Comparison of ENCODE assay signal across 9 mouse cellular contexts in the genomic region with DNA sequence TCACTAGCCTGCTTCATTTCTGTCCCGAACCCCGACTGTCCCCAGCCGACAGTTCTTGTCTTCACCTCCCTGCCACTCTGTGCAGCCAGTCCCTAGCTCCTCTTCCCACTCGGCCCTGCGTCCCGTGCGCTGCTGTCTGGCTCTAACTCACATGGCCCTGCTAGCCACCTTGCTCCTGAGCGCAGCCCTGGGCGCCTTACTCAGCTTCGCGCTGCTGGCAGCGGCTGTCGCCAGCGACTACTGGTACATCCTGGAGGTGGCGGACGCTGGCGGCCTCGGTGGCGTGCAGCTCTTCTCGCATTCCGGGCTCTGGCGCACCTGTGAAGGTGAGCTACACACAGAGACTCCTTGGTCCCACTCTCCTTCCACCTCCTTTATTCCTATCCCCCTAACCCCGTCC. TPM values are rescaled to one million over a fixed set of nuclear protein-coding genes. Genes with fewer than 3 reads are reported as not detected.
DNase-seq lines count a peak whose midpoint lies in the region; ATAC-seq and TF ChIP-seq lines count a peak whose summit lies in the region.
"Had no signal": no experiment of that assay in that cellular context is flagged by ENCODE, and none has a peak within 500 bp of the region (broad histone marks: within the 10 kb centered on the region; RNA-seq: fewer than 3 reads in every experiment).

A gene (plus strand): TSS at position 152 of the 400 bp plus-strand sequence.

- peaks cover 8% of the 10 kb centered on the region for H3K4me1 ChIP-seq in liver, embryonic 11.5 days (replicated peaks; ENCODE audit: control insufficient read depth, insufficient read depth, low read length)
- H3K4me1 ChIP-seq in liver, postnatal 0 days (ENCODE audit: insufficient read depth): peaks cover 3% of the 10 kb centered on the region
- H3K4me1 ChIP-seq in embryonic facial prominence, embryonic 13.5 days: peaks cover 29% of the 10 kb centered on the region
- peaks cover 10% of the 10 kb centered on the region for H3K4me1 ChIP-seq in hindbrain, embryonic 12.5 days
- H3K4me1 ChIP-seq in midbrain, embryonic 14.5 days (ENCODE audit: control insufficient read depth, insufficient read depth, low read length): peaks cover 4% of the 10 kb centered on the region; the same call in 1 of the 2 replicates

- peak within 1 kb of the TSS; percentile 12; the same call in 1 of the 2 replicates for H3K4me2 ChIP-seq in liver, embryonic 11.5 days
- no peak within 1 kb of the TSS for H3K4me2 ChIP-seq in liver, postnatal 0 days (ENCODE audit: low read depth, low read length)
- peak within 1 kb of the TSS; percentile 48 for H3K4me2 ChIP-seq in embryonic facial prominence, embryonic 13.5 days
- peak within 1 kb of the TSS; percentile 7 for H3K4me2 ChIP-seq in hindbrain, embryonic 12.5 days (replicated peaks)
- H3K4me2 ChIP-seq in midbrain, embryonic 14.5 days (ENCODE audit: low read length): peak within 1 kb of the TSS; percentile 15; the same call in 1 of the 2 replicates

- H3K36me3 ChIP-seq in liver, embryonic 11.5 days (ENCODE audit: control insufficient read depth, insufficient read depth, low read length): peaks cover 20% of the 10 kb centered on the region
- H3K36me3 ChIP-seq in liver, postnatal 0 days (replicated peaks; ENCODE audit: insufficient read depth, low read length): peaks cover 19% of the 10 kb centered on the region
- peaks cover 21% of the 10 kb centered on the region for H3K36me3 ChIP-seq in embryonic facial prominence, embryonic 13.5 days
- H3K36me3 ChIP-seq in hindbrain, embryonic 12.5 days: peaks cover 18% of the 10 kb centered on the region
- 0 out of 2 replicates have a peak, but pooled peaks cover 3% of the 10 kb centered on the region for H3K36me3 ChIP-seq in midbrain, embryonic 14.5 days (ENCODE audit: control insufficient read depth, insufficient read depth, low read length)

- no peak for TF ChIP-seq CTCF in liver, postnatal 0 days (IDR thresholded peaks at IDR 0.05; ENCODE audit: low read depth)

- H3K9ac ChIP-seq in liver, embryonic 11.5 days (ENCODE audit: low read depth, low read length): no peak within 1 kb of the TSS; the same call in 1 of the 2 replicates
- no peak within 1 kb of the TSS for H3K9ac ChIP-seq in liver, postnatal 0 days (replicated peaks)
- peak within 1 kb of the TSS; percentile 27 for H3K9ac ChIP-seq in embryonic facial prominence, embryonic 13.5 days
- no peak within 1 kb of the TSS for H3K9ac ChIP-seq in hindbrain, embryonic 12.5 days
- no peak within 1 kb of the TSS for H3K9ac ChIP-seq in midbrain, embryonic 14.5 days (replicated peaks; ENCODE audit: low read length)
- H3K9ac ChIP-seq: liver, embryonic 14.5 days had no signal

- H3K27me3 ChIP-seq in liver, embryonic 11.5 days (replicated peaks; ENCODE audit: control insufficient read depth, insufficient read depth, low read length): peaks cover 54% of the 10 kb centered on the region
- H3K27me3 ChIP-seq in liver, postnatal 0 days (ENCODE audit: insufficient read depth, low read length): peaks cover 32% of the 10 kb centered on the region
- H3K27me3 ChIP-seq in embryonic facial prominence, embryonic 13.5 days: peaks cover 57% of the 10 kb centered on the region
- peaks cover 59% of the 10 kb centered on the region for H3K27me3 ChIP-seq in hindbrain, embryonic 12.5 days
- peaks cover 11% of the 10 kb centered on the region; the same call in 1 of the 2 replicates for H3K27me3 ChIP-seq in midbrain, embryonic 14.5 days (ENCODE audit: control insufficient read depth, insufficient read depth, low read length)
- H3K27me3 ChIP-seq: Patski had no signal

- no peak within 1 kb of the TSS for H3K4me3 ChIP-seq in liver, embryonic 11.5 days (ENCODE audit: low read depth, low read length)
- no peak within 1 kb of the TSS for H3K4me3 ChIP-seq in liver, postnatal 0 days (ENCODE audit: low read depth, low read length)
- H3K4me3 ChIP-seq in embryonic facial prominence, embryonic 13.5 days: peak within 1 kb of the TSS; percentile 14; the same call in 1 of the 2 replicates
- no peak within 1 kb of the TSS for H3K4me3 ChIP-seq in hindbrain, embryonic 12.5 days
- H3K4me3 ChIP-seq in midbrain, embryonic 14.5 days (replicated peaks; ENCODE audit: low read depth, low read length): no peak within 1 kb of the TSS

- WGBS in liver, embryonic 11.5 days: 6% methylated on average over 23 of the region's 23 CpGs
- WGBS in liver, postnatal 0 days (ENCODE audit: insufficient replicate concordance): 6% methylated on average over 23 of the region's 23 CpGs
- 4% methylated on average over 23 of the region's 23 CpGs for WGBS in embryonic facial prominence, embryonic 13.5 days
- 5% methylated on average over 23 of the region's 23 CpGs for WGBS in hindbrain, embryonic 12.5 days
- WGBS in midbrain, embryonic 14.5 days: 4% methylated on average over 23 of the region's 23 CpGs

- H3K9me3 ChIP-seq in liver, embryonic 11.5 days (ENCODE audit: control insufficient read depth, low read length): no peaks in the 10 kb centered on the region
- H3K9me3 ChIP-seq in liver, postnatal 0 days (ENCODE audit: low read length): no peaks in the 10 kb centered on the region
- no peaks in the 10 kb centered on the region for H3K9me3 ChIP-seq in embryonic facial prominence, embryonic 13.5 days
- H3K9me3 ChIP-seq in hindbrain, embryonic 12.5 days (replicated peaks): no peaks in the 10 kb centered on the region
- no peaks in the 10 kb centered on the region for H3K9me3 ChIP-seq in midbrain, embryonic 14.5 days (ENCODE audit: control insufficient read depth, low read length)

- no peak for ATAC-seq in liver, embryonic 11.5 days (replicated peaks; ENCODE audit: low FRiP score)
- ATAC-seq in liver, postnatal 0 days: no peak
- ATAC-seq in embryonic facial prominence, embryonic 13.5 days (ENCODE audit: insufficient number of reproducible peaks, insufficient read depth, low FRiP score, low TSS enrichment, low read depth): no peak
- ATAC-seq in hindbrain, embryonic 12.5 days (ENCODE audit: low FRiP score): no peak
- ATAC-seq in midbrain, embryonic 14.5 days (ENCODE audit: low FRiP score, low TSS enrichment): no peak
- ATAC-seq: Patski had no signal

- TF ChIP-seq EP300 in liver, postnatal 0 days (IDR thresholded peaks at IDR 0.05; ENCODE audit: low read depth): no peak

- no peak for DNase-seq in liver, embryonic 11.5 days (ENCODE audit: low spot score)
- DNase-seq in liver, postnatal 0 days: no peak
- DNase-seq in midbrain, embryonic 14.5 days: no peak
- DNase-seq in cerebellum, postnatal 36 days: no peak
- DNase-seq in cerebellum, postnatal 10 days: no peak

- H3K27ac ChIP-seq in liver, embryonic 11.5 days (ENCODE audit: low read depth, low read length): no peak within 1 kb of the TSS
- H3K27ac ChIP-seq in liver, postnatal 0 days (ENCODE audit: low read depth): no peak within 1 kb of the TSS
- H3K27ac ChIP-seq in embryonic facial prominence, embryonic 13.5 days: no peak within 1 kb of the TSS
- H3K27ac ChIP-seq in hindbrain, embryonic 12.5 days: no peak within 1 kb of the TSS
- H3K27ac ChIP-seq in midbrain, embryonic 14.5 days (replicated peaks; ENCODE audit: low read depth, low read length): no peak within 1 kb of the TSS
- H3K27ac ChIP-seq: liver, embryonic 14.5 days had no signal

RNA-seq across cellular contexts. Expression of the gene that starts here (rescaled TPM):
- polyA plus RNA-seq in liver, embryonic 11.5 days (2014; fragmentation: Nextera tagmentation; extraction: Ambion mirVana): not detected in 2 replicates
- not detected in 2 replicates for polyA plus RNA-seq in liver, postnatal 0 days (2015; fragmentation: Nextera tagmentation; extraction: Ambion mirVana)
- polyA plus RNA-seq in embryonic facial prominence, embryonic 13.5 days (2015; fragmentation: Nextera tagmentation; extraction: Ambion mirVana): not detected in 2 replicates
- polyA plus RNA-seq in hindbrain, embryonic 12.5 days (2016; fragmentation: Nextera tagmentation; extraction: Ambion mirVana): not detected in 2 replicates
- not detected in 2 replicates for polyA plus RNA-seq in midbrain, embryonic 14.5 days (2014; fragmentation: Nextera tagmentation; extraction: Ambion mirVana)
- polyA plus RNA-seq: liver, embryonic 14.5 days had no signal
